Mouse (Mus musculus): ENCODE data around the gene Ints1.
A peak's percentile ranks its signal among the peaks of the same experiment; 100 is the strongest.

The Ints1 gene

GRCm38 (mm10) chr5:139718540-139718939 is 56.9 kb downstream of the Ints1 start:
- peak in 1 of 2 experiments; percentile 36 for DNase-seq (ENCODE audit: low spot score in 2 of 2)

- DNase-seq (ENCODE audit: low spot score in 2 of 2), result no peak
These were observed 57.8 kb downstream of the Ints1 start for GRCm38 (mm10) chr5:139717723-139718122.

GRCm38 (mm10) chr5:139706496-139706895 is 69.0 kb downstream of the Ints1 start:
- no peak for DNase-seq (ENCODE audit: low spot score in 2 of 2)

- DNase-seq (ENCODE audit: low spot score in 2 of 2), result no peak
These were observed 72.6 kb downstream of the Ints1 start for GRCm38 (mm10) chr5:139702905-139703304.

- no peak for DNase-seq (ENCODE audit: low spot score in 2 of 2)
These were observed 73.2 kb downstream of the Ints1 start for GRCm38 (mm10) chr5:139702236-139702635.
